Mouse (Mus musculus) telencephalon, adult 2 months (tissue): ENCODE results near the gene Ppm1m.

Experiments
- DNase-seq: peaks from one replicate; pipeline ENCODE4 v3.0.0-alpha.2; 2011; ENCODE audit warnings: low read depth, low spot score

Ppm1m gene

DNA sequence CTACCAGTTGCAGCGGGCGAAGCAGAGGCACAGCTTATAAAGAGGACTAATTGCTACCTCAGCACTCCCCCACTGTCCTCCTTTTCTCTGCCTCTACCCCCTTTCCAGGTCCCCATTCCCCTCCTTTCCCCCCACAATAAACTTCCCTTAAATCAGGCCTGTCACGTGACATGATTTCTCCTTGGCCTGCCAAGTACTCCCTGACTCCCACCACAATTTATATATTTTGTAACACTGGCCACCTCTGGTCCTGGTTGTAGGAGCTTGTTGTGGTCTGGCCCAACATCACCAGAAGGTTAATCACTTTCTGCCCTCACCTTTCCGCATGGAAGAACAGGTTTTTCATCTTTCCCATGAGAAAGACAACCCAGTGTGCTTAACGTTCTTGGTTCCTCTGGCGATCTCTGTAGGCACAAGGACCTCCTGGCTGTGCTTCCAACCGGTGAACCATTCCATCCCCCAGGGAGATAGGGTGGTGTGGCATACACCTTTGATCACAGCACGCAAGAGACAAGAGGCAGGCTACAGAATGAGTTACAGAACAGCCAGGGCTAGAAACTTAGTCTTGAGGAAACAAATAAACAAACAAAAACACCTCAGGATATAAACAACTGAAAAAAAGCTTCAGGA, 21.5 kb upstream of the Ppm1m start:
- no peak for DNase-seq

GRCm38 (mm10) chr9:106216971-106217370, 17.4 kb upstream of the Ppm1m start:
- no peak for DNase-seq

DNA sequence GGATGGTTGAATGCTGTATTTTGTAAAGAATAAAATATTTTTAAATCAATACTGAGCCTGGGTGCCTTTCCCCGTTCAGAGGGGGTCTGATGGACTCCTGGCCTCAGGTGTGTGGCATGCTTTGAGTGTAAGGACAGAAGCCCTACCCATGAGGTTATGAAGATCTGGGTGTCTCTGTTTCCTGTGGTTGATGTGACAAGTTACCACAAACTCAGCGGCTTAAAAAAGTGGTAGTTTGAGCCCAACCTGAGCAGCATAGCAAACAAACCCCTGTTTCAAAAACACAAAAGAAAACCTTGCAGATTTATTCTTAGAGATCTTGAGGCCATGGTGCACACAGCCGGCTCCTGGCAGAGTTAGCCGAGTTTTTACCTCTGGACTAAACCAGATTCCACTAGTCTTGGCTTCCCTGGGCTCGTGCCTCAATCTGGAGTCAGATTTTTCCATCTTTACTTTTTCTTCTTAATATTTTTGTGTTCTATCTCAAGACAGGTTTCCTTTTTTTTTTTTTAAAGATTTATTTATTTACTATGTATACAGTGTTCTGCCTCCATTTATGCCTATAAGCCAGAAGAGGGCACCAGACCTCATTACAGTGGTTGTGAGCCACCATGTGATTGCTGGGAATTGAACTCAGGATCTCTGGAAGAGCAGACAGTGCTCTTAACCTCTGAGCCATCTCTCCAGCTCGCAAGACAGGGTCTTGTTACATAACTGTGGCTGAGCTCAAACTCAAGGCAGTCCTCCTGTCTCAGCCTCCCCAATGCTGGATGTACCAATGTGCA, 16.0 kb upstream of the Ppm1m start:
- no peak for DNase-seq

DNA sequence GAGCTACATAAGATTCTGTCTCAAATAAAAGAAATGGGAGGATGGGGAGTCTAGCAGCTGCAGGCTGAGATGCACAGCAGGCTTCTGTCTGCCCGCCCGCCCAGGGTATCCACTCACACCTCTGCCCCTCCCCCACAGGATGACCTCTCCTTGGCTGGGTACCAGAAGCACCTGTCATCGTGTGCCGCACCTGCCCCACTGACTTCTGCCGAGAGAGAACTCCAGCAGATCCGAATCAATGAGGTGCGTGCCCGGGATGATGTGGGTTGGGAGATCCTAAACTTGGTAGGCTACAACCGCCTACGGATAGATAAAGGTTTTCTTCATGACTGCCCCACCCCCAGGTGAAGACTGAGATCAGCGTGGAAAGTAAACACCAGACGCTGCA, 13.0 kb upstream of the Ppm1m start:
- DNase-seq, result no peak

GRCm38 (mm10) chr9:106211680-106212593, 12.4 kb upstream of the Ppm1m start:
- peak; percentile 81 for DNase-seq

- DNase-seq, result no peak
These were observed 11.5 kb upstream of the Ppm1m start for GRCm38 (mm10) chr9:106210853-106211609.

DNA sequence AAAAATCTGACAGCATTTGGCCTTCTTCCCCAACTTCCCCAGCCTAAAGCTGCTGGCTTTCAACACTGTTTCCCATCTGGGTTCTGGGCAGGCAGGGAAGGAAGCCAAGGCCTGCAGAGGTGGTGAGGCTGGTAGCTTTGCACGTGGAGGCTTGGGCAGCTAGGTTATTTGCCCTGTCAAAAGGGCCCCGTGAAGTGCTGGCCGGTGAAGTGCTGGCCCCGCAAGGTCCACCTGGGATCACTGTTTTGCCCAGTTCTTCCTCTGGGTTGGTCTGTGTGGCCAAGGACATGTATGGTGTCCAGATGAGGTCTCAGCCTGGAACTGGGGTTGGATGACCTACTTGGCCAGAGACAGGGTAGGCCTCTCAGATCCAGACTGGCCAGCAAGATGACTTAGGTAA, 10.4 kb upstream of the Ppm1m start:
- no peak for DNase-seq

DNA sequence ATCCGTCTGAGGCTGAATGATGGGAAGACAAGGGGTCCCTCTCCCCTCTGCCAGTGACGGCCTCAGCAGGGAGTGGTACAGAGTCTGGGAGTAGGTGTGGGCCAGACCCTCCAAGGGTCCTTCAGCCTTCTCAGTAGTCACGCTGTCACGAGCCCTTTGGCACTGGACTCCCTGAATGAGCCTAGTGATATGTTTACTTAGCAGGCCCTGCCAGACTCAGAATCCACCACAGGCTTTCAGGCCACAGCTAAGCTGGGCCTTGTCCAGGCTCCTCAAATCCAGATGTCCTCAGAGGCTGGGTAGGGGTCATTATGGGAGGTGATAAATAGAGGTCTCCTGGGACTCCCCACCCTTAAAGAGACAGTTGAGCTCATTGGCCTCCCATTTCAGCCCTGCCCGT, 8.6 kb upstream of the Ppm1m start:
- DNase-seq, result no peak

GRCm38 (mm10) chr9:106206515-106206914, 7.0 kb upstream of the Ppm1m start:
- no peak for DNase-seq

- DNase-seq, result no peak
These were observed 6.3 kb upstream of the Ppm1m start for GRCm38 (mm10) chr9:106205713-106206290.

- no peak for DNase-seq
These were observed 4.7 kb upstream of the Ppm1m start for GRCm38 (mm10) chr9:106203990-106204851.

- peak; percentile 67 for DNase-seq
These were observed 3.5 kb upstream of the Ppm1m start, which contains the start of gene Twf2 for GRCm38 (mm10) chr9:106202819-106203636. TSS of gene Twf2 (plus strand) at chr9:106203108.

- DNase-seq, result no peak
These were observed 2.3 kb upstream of the Ppm1m start for GRCm38 (mm10) chr9:106201895-106202294.

- no peak for DNase-seq
These were observed 536 bp downstream of the Ppm1m start for GRCm38 (mm10) chr9:106198962-106199458.

- no peak for DNase-seq
These were observed 1.8 kb downstream of the Ppm1m start for GRCm38 (mm10) chr9:106197732-106198131.

GRCm38 (mm10) chr9:106197081-106197713, 2.3 kb downstream of the Ppm1m start:
- DNase-seq, result no peak

DNA sequence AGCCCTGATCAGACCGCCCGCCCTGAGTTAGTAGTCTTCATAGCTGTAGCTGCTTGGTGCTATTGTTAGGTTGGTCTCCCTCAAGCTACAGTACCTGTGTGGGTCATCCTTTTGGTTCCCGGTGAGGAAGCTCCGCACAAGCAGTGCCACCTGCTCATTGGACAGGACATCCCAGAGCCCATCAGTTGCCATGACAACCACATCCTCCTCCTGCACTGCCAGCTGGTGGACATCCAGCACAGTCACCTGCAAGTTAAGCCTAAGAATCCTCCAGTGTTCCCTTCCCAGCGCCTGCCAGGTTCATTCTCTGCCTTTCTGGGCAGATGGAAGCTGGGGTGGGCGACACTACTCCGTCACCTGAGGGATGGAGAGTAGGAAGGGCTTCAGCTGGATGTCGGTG, 3.9 kb downstream of the Ppm1m start:
- peak; percentile 69 for DNase-seq
